Mouse (Mus musculus) spleen, adult 2 months (tissue): ENCODE results near the gene Actr3.

Source experiments
- CTCF ChIP-seq: fragments of 200-500 bp; IDR thresholded peaks from 2 replicates; pipeline ENCODE4 v1.5.1; 2011; ENCODE audit warnings: mild to moderate bottlenecking, inconsistent platforms; ENCODE audit not compliant: insufficient read depth, insufficient read length, insufficient replicate concordance; ENCODE audit errors: extremely low read depth
- POLR2A ChIP-seq: fragments of 200-500 bp; IDR thresholded peaks from 2 replicates; pipeline ENCODE4 v1.6.1; 2011; ENCODE audit warnings: low read depth, low read length, inconsistent platforms

DNA sequence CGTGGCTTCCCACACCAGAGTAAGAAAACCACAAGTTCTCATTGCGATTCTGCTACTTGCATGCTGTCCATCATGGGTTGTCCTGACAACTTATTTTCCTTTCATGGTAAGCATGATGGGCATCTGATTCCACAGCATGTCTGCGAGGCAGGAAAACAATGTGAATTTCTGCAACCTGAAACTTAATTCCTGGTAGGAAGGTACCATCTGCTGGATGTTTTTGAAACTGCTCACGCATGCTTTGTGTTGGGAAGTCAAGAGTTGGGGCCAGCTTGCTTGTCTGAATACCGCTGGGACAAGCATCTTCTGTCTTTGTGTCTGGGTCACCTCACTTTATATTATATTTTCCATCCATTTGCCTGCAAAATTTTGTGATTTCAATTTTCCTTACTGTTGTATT lies 62.7 kb downstream of the Actr3 start:
- TF ChIP-seq POLR2A, result no peak
- no peak for TF ChIP-seq CTCF
